Mouse (Mus musculus) urinary bladder, adult 2 months (tissue): ENCODE results near the gene Chml. TPM values are rescaled to one million over a fixed set of nuclear protein-coding genes. Genes with fewer than 3 reads are reported as not detected.

Experiments used
- DNase-seq: peaks from one replicate; pipeline ENCODE4 v3.0.0; 2022; ENCODE audit warnings: low spot score
- polyA plus RNA-seq: library from polyadenylated mRNA; depleted of rRNA; stranded (reverse); fragments of >200 nt; gene quantifications from 2 replicates; pipeline ENCODE4 v1.2.3, GENCODE M21; 2012; rRNA removed

Gene Chml
- polyA plus RNA-seq, 1 experiment, result 2.3 TPM

DNA sequence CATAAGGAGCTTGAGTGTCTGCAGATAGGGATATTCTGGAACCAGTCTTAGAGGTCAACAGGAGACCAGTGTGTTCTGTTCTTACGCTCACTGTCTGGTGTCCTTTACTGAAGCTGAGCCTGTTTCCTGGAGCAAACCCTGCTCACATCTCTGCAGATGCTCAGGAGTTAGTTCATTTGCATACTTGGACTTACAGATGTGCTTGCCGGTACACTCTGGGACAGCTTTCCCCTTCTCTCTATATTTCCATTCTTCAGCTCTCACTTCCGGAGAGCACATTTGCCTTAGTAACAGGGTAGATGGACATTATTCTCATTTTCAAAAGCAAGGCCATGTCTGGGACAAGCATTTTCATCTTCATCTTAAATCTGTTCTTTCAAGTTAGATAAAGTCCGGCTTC lies 44.1 kb downstream of the Chml start:
- no peak for DNase-seq

DNA sequence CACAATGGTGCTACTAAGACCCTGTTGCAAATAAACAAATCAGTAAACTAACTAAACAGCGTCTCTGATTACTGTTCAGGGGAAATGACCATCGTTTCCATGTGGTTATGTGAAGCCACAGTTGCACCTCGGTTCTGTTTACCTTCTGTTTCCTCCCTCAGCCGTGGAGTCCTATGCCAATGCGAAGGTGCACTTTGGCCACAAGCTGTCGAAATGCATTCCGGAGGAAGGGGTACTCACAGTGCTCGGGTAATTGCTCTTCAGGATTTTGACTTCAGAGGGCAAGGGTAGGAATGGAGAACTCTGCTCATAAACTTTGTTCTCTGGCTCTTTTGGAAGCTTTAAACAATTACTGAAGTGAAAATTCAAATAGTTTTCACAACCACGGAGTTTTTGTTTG lies 45.7 kb downstream of the Chml start:
- DNase-seq, result no peak

DNA sequence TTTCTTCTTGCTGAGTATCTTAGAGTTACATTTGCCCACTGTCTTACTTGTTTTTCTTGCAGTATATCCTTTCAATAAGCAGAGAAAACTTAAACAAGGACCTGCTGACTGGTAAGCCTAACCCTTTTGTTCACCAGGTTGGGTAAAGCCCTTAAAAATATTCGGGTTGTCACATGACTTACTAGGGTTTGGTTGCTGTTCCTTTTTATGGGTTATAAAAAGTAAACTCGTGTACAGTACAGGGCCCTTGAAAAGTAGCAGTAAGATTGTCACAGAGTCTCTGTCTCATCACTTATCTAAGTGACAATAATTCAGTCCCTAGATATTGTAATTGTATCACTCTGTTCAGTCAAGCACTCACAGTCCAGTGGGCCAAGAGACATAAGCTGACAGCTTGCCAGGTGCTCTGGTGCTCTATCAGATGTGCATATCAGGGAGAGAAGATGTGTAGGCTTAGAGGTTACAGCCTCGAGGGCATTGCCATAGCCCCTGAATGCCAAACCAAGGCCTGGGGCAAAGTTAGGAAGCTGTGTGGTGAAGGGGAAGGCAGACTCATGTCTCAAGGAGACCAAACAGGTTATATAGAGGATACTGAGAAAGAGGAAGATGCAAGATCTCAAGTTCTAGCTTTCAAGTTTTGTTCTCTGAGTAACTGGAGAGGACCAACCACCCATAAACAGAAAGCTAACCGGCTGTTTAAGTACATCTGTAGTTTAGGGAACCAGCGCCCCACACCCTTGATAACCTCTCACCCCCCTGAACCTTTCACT lies 49.0 kb downstream of the Chml start:
- no peak for DNase-seq

DNA sequence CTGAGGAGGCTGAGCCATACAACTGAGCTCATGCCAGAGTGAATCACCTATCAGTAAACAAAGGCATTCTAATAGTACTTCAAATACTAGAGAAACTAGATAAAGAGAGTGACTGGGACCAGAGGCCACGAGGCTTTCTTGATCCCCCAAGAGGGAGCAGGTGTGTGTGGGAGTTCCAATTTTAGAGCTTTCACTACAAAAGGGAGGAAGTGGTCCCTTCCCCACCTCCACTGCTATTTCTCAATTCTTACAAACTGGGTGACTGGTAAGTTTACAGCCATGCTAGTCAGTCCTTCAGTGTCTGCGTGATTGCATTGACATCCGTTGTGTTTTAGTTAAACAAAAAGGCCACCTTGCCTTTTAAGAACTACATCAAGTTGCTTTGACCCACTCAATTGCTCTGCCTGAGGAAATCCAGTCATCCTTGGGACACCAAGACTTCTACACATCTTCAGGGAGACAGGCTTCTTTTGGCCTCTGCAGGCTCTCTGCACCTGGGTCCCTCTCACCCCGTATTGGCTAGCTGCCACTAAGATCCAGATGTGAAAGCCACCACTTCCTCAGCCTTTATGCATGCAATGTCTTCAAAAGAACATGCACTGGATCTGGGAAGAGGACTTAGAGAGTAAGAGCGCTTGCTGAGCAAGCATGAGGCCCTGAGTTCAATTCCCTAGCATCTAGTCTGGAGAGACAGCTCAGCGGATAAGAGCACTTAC lies 52.1 kb downstream of the Chml start:
- DNase-seq, result no peak

GRCm38 (mm10) chr1:175639072-175639471 lies 53.6 kb downstream of the Chml start:
- no peak for DNase-seq

DNA sequence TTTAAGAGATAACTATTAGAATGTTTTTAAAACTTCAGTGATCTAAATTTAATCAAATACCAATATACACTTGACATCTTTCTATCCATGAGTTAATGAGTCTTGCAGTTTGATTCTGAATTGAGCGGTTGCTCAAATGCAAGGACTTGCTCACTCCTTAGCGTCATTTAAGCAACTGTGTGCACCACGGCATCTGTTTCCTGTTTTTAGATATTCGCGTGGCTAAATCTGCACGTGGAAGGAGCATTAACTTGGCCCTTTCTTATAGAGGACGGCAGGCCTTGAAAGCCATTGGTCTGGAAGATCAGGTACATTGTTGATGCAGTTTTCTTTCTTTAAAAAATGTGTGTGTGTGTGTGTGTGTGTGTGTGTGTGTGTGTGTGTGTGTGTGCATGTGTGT lies 55.0 kb downstream of the Chml start:
- DNase-seq, result no peak

DNA sequence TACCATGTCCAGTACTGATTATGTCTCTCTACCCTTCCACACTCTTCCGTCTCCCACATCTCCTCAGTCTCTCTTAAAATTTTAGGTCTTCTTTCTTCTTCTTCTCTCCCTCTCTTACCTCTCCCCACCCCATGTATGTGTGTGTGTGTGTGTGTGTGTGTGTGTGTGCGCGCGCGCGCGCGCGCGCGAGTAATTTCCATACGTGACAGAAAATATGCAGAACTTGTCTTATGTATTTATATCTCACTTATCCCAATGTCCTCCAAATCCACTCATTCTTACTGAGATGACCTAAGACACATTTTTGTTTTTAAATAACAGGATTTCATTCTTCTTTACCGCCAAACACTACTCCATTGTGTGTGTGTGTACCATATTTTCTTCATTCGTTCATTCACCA lies 60.2 kb downstream of the Chml start:
- DNase-seq, result no peak

Other genes starting within 250 kb of the Chml start
- gene Rgs7, start 200.4 kb downstream of the Chml start, polyA plus RNA-seq, result 0.72 and 0.84 TPM in 2 replicates
- gene Kmo, start 72.5 kb downstream of the Chml start, polyA plus RNA-seq, result 2.0 and 2.3 TPM in 2 replicates
- 97.5 and 98.0 TPM in 2 replicates for gene Fh1, start 67.3 kb downstream of the Chml start, polyA plus RNA-seq
- gene Opn3, start 125 bp downstream of the Chml start, polyA plus RNA-seq, result 1.1 and 1.4 TPM in 2 replicates
- not detected in 2 replicates for gene Wdr64, start 5.7 kb upstream of the Chml start, polyA plus RNA-seq
- 0.17 and 0.21 TPM in 2 replicates for gene Exo1, start 187.7 kb upstream of the Chml start, polyA plus RNA-seq
- gene Gm38100, start 227.4 kb upstream of the Chml start, polyA plus RNA-seq, result not detected in 2 replicates